Mouse (Mus musculus) forebrain, embryonic 13.5 days (tissue): ENCODE data around the gene Oas2. TPM values are rescaled to one million over a fixed set of nuclear protein-coding genes. Genes with fewer than 3 reads are reported as not detected.

Source experiments
- ATAC-seq: fragments of 200-750 bp; cut with Nextera tagmentation; 2 replicates; pipeline ENCODE4 v1.8.0; 2017
- H3K27ac ChIP-seq: fragments of 300-500 bp; sonication (generic); 2 replicates; pipeline ENCODE4 v1.5.1; 2015; ENCODE audit warnings: inconsistent platforms, mild to moderate bottlenecking, moderate library complexity
- H3K27me3 ChIP-seq: fragments of 300-500 bp; sonication (generic); 2 replicates; pipeline ENCODE4 v1.6.1; 2015; ENCODE audit warnings: mild to moderate bottlenecking, inconsistent platforms
- H3K36me3 ChIP-seq: fragments of 300-500 bp; sonication (generic); 2 replicates; pipeline ENCODE4 v1.6.1; 2015; ENCODE audit warnings: mild to moderate bottlenecking, inconsistent platforms; ENCODE audit not compliant: poor library complexity, severe bottlenecking
- H3K4me1 ChIP-seq: fragments of 300-500 bp; sonication (generic); 2 replicates; pipeline ENCODE4 v1.6.1; 2015; ENCODE audit warnings: inconsistent platforms
- H3K4me2 ChIP-seq: fragments of 300-500 bp; sonication (generic); 2 replicates; pipeline ENCODE4 v1.6.1; 2015; ENCODE audit warnings: inconsistent platforms, mild to moderate bottlenecking, moderate library complexity
- H3K4me3 ChIP-seq: fragments of 300-500 bp; sonication (generic); 2 replicates; pipeline ENCODE4 v1.5.1; 2015; ENCODE audit warnings: mild to moderate bottlenecking, inconsistent platforms
- H3K9ac ChIP-seq: fragments of 300-500 bp; sonication (generic); 2 replicates; pipeline ENCODE4 v1.6.1; 2015; ENCODE audit warnings: mild to moderate bottlenecking, inconsistent platforms
- H3K9me3 ChIP-seq: fragments of 300-500 bp; sonication (generic); replicated peaks from 2 replicates; pipeline ENCODE4 v1.6.1; 2016; ENCODE audit warnings: inconsistent platforms
- WGBS: fragments of 180-500 bp; shearing (Covaris S2); methylation state at CpG from one replicate; pipeline ENCODE4 v1.1.7; 2015; 5-methylcytosine and 5-hydroxymethylcytosine counted together
- polyA plus RNA-seq: library from polyadenylated mRNA; unstranded; fragments of >200 nt; fragmentation: Nextera tagmentation; extraction: Ambion mirVana; gene quantifications from 2 replicates; pipeline ENCODE4 v1.2.1, GENCODE M21; 2015

Oas2 gene
- polyA plus RNA-seq, 1 experiment from 2014 or later: 0.09 TPM

- H3K9ac ChIP-seq: no peak overlapping the region
- H3K9me3 ChIP-seq: no peaks in the 10 kb centered on the region
- H3K4me1 ChIP-seq: no peaks in the 10 kb centered on the region
- 75% methylated on average over 3 of the region's 3 CpGs for WGBS
- H3K36me3 ChIP-seq: no peaks in the 10 kb centered on the region
- H3K4me2 ChIP-seq: no peak overlapping the region
- H3K4me3 ChIP-seq: no peak overlapping the region
- ATAC-seq: no peak
- H3K27me3 ChIP-seq: no peaks in the 10 kb centered on the region
- H3K27ac ChIP-seq: no peak overlapping the region
Observed at GRCm38 (mm10) chr5:120769396-120769795, 19.7 kb upstream of the Oas2 start.

- H3K9me3 ChIP-seq: no peaks in the 10 kb centered on the region
- H3K9ac ChIP-seq: no peak overlapping the region
- no peak overlapping the region for H3K27ac ChIP-seq
- ATAC-seq: no peak
- no peaks in the 10 kb centered on the region for H3K36me3 ChIP-seq
- no peaks in the 10 kb centered on the region for H3K27me3 ChIP-seq
- H3K4me2 ChIP-seq: no peak overlapping the region
- H3K4me1 ChIP-seq: no peaks in the 10 kb centered on the region
- WGBS: 79% methylated on average over 8 of the region's 8 CpGs
- no peak overlapping the region for H3K4me3 ChIP-seq
Observed at GRCm38 (mm10) chr5:120765010-120765409, 15.4 kb upstream of the Oas2 start.

- Histone ChIP-seq H3K9ac (no peak overlapping the region), H3K27ac (no peak overlapping the region), H3K36me3 (no peaks in the 10 kb centered on the region), H3K4me3 (no peak overlapping the region), H3K27me3 (no peaks in the 10 kb centered on the region), H3K4me2 (0 out of 2 replicates have a peak overlapping the region, but pooled peaks have one; percentile 10), H3K4me1 (no peaks in the 10 kb centered on the region), H3K9me3 (no peaks in the 10 kb centered on the region)
- 29% methylated on average over 6 of the region's 6 CpGs for WGBS
- peak; percentile 45; the same call in 1 of the 2 replicates for ATAC-seq
Observed at GRCm38 (mm10) chr5:120761901-120762300, 12.2 kb upstream of the Oas2 start.

GRCm38 (mm10) chr5:120754215-120754614, 4.6 kb upstream of the Oas2 start:
- Histone ChIP-seq H3K9ac (no peak overlapping the region), H3K4me1 (no peaks in the 10 kb centered on the region), H3K4me2 (no peak overlapping the region), H3K9me3 (no peaks in the 10 kb centered on the region), H3K36me3 (no peaks in the 10 kb centered on the region), H3K4me3 (no peak overlapping the region), H3K27me3 (no peaks in the 10 kb centered on the region), H3K27ac (no peak overlapping the region)
- no peak for ATAC-seq
- WGBS: 91% methylated on average over 4 of the region's 4 CpGs

- Histone ChIP-seq H3K9ac (no peak overlapping the region), H3K27ac (no peak overlapping the region), H3K4me3 (no peak overlapping the region), H3K4me1 (no peaks in the 10 kb centered on the region), H3K27me3 (no peaks in the 10 kb centered on the region), H3K36me3 (no peaks in the 10 kb centered on the region), H3K4me2 (no peak overlapping the region), H3K9me3 (no peaks in the 10 kb centered on the region)
- ATAC-seq: no peak
- 89% methylated on average over 3 of the region's 3 CpGs for WGBS
Observed at GRCm38 (mm10) chr5:120752786-120753185, 3.1 kb upstream of the Oas2 start.

GRCm38 (mm10) chr5:120751206-120751605, 1.6 kb upstream of the Oas2 start:
- Histone ChIP-seq H3K4me3 (no peak overlapping the region), H3K4me1 (no peaks in the 10 kb centered on the region), H3K27ac (no peak overlapping the region), H3K4me2 (no peak overlapping the region), H3K9me3 (no peaks in the 10 kb centered on the region), H3K36me3 (no peaks in the 10 kb centered on the region), H3K9ac (no peak overlapping the region), H3K27me3 (no peaks in the 10 kb centered on the region)
- ATAC-seq: no peak
- WGBS: 70% methylated on average over 3 of the region's 3 CpGs

GRCm38 (mm10) chr5:120746451-120746850, 3.2 kb downstream of the Oas2 start:
- Histone ChIP-seq H3K4me3 (no peak overlapping the region), H3K27ac (no peak overlapping the region), H3K4me2 (no peak overlapping the region), H3K36me3 (no peaks in the 10 kb centered on the region), H3K9me3 (no peaks in the 10 kb centered on the region), H3K27me3 (no peaks in the 10 kb centered on the region), H3K4me1 (no peaks in the 10 kb centered on the region), H3K9ac (no peak overlapping the region)
- WGBS: 12% methylated on average over 5 of the region's 5 CpGs
- no peak for ATAC-seq

- Histone ChIP-seq H3K9me3 (no peaks in the 10 kb centered on the region), H3K4me2 (no peak overlapping the region), H3K27ac (no peak overlapping the region), H3K27me3 (no peaks in the 10 kb centered on the region), H3K36me3 (no peaks in the 10 kb centered on the region), H3K4me1 (no peaks in the 10 kb centered on the region), H3K4me3 (no peak overlapping the region), H3K9ac (no peak overlapping the region)
- 33% methylated on average over 4 of the region's 4 CpGs for WGBS
- no peak for ATAC-seq
Observed at GRCm38 (mm10) chr5:120742125-120742524, 7.5 kb downstream of the Oas2 start.

- WGBS: 73% methylated on average over 14 of the region's 14 CpGs
- Histone ChIP-seq H3K4me1 (0 out of 2 replicates have a peak, but pooled peaks cover 4% of the 10 kb centered on the region), H3K4me3 (no peak overlapping the region), H3K9ac (no peak overlapping the region), H3K4me2 (no peak overlapping the region), H3K36me3 (no peaks in the 10 kb centered on the region), H3K27ac (no peak overlapping the region), H3K27me3 (no peaks in the 10 kb centered on the region), H3K9me3 (no peaks in the 10 kb centered on the region)
- ATAC-seq: no peak
Observed at GRCm38 (mm10) chr5:120734380-120734990, 15.2 kb downstream of the Oas2 start.

- H3K4me3 ChIP-seq: no peak overlapping the region
- no peak for ATAC-seq
- 0 out of 2 replicates have a peak, but pooled peaks cover 9% of the 10 kb centered on the region for H3K4me1 ChIP-seq
Observed at GRCm38 (mm10) chr5:120733696-120734095, 16.0 kb downstream of the Oas2 start.

GRCm38 (mm10) chr5:120732740-120733139, 16.9 kb downstream of the Oas2 start:
- Histone ChIP-seq H3K4me2 (no peak overlapping the region), H3K4me1 (0 out of 2 replicates have a peak, but pooled peaks cover 9% of the 10 kb centered on the region), H3K27me3 (no peaks in the 10 kb centered on the region), H3K9me3 (no peaks in the 10 kb centered on the region), H3K9ac (no peak overlapping the region), H3K27ac (no peak overlapping the region), H3K36me3 (no peaks in the 10 kb centered on the region), H3K4me3 (no peak overlapping the region)
- no peak for ATAC-seq
- WGBS: 39% methylated on average over 1 of the region's 1 CpGs

More at GRCm38 (mm10) chr5:120733696-120734095, 16.0 kb downstream of the Oas2 start:
- Histone ChIP-seq H3K36me3 (no peaks in the 10 kb centered on the region), H3K27me3 (no peaks in the 10 kb centered on the region), H3K27ac (no peak overlapping the region), H3K9ac (no peak overlapping the region), H3K9me3 (no peaks in the 10 kb centered on the region), H3K4me2 (no peak overlapping the region)
- WGBS: 94% methylated on average over 3 of the region's 3 CpGs

- H3K36me3 ChIP-seq: no peaks in the 10 kb centered on the region
- no peaks in the 10 kb centered on the region for H3K9me3 ChIP-seq
- ATAC-seq: no peak
- H3K4me3 ChIP-seq: no peak overlapping the region
- H3K27ac ChIP-seq: no peak overlapping the region
- WGBS: 40% methylated on average over 10 of the region's 10 CpGs
- no peak overlapping the region for H3K9ac ChIP-seq
- H3K4me2 ChIP-seq: no peak overlapping the region
- H3K27me3 ChIP-seq: 0 out of 2 replicates have a peak, but pooled peaks cover 5% of the 10 kb centered on the region
- H3K4me1 ChIP-seq: 0 out of 2 replicates have a peak, but pooled peaks cover 9% of the 10 kb centered on the region
Observed at GRCm38 (mm10) chr5:120729319-120729718, 20.3 kb downstream of the Oas2 start.
